Mouse (Mus musculus) adipocyte (in vitro differentiated cells): ENCODE results near the gene Gm3880.
"Not testable (repeated sequence)": the region's sequence is repeated elsewhere in the genome, so short reads cannot be mapped to it uniquely, and the experiment has no call there.

Source experiments
- DNase-seq: peaks from one replicate; pipeline ENCODE4 v3.0.0-alpha.2; 2016; ENCODE audit warnings: low spot score

The Gm3880 gene

DNA sequence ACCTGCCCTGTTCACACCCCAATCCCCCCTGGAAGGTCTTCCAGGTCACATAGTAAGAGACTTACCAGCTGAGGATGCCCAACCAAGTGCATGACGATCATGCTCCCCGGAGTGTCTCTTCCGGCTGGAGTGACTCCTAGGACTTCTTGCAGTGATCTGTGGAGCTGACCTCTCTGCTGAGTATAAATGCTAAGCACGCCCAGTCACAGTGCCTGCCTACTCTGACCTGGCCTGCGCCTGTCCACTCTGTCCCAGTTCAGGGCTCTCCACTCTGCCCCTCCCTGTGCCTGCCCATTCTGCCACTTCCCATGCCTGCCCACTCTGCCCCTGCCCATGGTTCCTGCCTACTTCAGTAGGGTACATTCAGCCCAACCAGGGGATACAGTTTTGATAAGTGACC lies at the start of gene Gm3880:
Gene Gm3880 (minus strand): TSS at position 101 of the 400 bp plus-strand sequence.
- not testable (repeated sequence) for DNase-seq

DNA sequence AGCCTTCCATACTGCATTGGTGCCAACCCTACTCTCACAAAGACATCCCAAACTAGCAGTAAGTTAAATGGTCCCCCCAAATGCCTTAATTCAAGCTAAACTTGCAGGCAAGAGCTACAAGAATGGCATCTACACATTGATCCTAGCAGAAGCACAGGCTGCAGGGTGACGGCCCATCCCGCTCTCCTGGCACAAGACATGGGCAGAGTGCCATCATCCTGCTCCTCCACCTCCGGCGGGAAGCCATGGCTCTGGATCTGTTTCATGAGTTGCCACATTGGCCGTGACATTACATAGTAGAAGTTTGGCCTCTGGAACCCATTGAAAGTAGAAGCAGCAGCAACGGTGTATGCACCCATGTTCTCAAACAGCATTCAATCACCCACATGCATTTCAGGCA lies 37.5 kb upstream of the Gm3880 start:
- not testable (repeated sequence) for DNase-seq

DNA sequence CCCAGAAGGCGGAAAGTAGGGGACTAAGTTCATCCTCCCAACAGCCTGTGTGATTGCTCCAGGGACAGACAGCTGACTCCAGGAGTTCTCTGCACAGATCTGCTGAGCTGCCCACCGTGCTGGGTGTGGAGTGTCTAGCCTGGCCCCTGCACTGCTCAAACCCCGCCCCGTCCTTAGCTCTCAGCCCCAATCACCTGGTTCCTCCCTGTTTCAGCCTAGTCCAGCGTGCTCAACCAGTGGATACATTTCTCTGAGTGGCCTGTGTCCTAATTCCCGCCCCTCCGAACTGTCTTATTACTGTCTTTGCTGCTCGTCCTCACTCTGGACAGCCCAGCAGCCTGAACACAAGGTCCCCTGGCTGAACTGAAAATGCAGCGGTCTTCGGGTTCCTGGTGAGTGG lies 20.8 kb upstream of the Gm3880 start, which contains the start of the genes Gm9112 and Dmrtc1b:
Gene Gm9112 (minus strand): TSS at position 101 of the 400 bp plus-strand sequence.
Gene Dmrtc1b (plus strand): TSS at position 331 of the 400 bp plus-strand sequence.
- DNase-seq, result not testable (repeated sequence)

DNA sequence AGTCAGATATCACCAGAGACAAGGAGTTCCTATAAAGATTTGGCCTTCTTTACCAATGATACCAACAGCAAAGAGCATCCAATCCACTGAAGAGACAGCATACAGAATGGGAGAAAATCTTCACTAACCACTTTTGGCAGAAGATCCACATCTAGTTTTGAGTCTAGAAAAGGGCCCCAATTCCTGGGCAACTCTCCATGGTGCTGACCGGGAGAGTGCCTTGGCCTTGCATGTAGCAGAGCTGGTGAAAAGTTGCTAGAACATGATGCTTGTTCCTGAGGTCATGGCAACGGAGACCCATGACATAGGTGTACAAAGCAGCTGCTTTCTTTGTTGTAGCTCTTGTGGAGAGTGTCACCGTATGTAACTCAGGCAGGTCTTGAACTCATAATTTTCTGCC lies 13.9 kb upstream of the Gm3880 start:
- DNase-seq, result peak; percentile 7

DNA sequence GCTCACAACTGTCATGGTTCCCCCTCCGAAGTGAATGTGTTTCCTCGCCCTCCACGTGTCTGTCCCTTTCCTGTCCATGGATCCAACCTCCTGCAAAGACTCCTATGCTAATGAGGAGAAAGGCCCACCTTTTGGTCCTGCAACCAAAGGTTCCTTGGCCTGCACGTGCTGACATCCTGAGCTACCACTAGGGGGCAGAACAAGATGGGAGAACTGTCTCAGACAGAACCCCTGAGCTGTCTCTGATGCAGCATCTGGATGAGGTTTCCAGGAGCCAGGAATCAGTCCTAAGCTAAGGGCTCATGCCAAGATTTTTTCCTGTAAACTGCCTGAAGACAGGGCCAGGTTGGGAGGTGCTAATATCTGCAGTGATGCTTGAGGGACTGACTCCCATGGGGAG lies 2.5 kb upstream of the Gm3880 start:
- peak; percentile 20 for DNase-seq

DNA sequence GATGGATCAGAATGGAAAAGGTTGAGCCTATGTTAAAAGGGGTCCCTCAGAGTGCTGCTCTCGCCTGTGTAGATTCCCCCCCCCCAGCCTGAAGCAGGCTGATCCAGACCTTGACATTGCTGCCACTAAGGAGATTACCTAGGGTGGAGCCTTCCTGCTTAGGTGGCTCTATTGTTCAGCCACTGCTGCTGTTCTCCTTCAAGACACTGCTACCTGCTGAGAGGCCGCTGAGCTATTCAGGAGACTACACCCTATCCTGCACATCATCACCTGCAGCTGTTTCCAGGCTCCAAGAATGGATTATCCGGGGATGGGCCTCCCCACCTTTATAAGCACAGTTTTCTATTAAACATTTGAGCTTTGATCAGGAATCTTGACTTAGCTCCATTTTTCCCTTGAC lies 2.1 kb downstream of the Gm3880 start:
- not testable (repeated sequence) for DNase-seq

DNA sequence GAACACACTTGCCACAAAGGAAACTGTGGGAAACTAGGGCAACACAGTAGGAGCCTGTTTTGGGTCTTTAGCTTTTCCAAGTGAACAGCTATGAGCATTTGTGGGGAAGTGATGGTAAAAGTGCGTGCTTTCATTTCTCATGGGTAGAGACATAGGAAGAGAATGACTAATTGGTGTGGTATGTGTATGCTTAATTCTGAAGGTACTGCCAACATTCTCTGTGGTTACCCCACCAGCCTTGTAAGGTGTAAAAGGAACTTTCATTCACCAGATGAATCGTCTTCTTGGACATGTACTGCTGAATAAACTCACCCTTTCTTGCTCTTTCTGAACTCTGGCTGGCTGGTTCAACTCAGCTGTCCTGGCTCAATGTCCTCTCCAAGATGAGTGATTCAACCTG lies 20.1 kb downstream of the Gm3880 start:
- no peak for DNase-seq

DNA sequence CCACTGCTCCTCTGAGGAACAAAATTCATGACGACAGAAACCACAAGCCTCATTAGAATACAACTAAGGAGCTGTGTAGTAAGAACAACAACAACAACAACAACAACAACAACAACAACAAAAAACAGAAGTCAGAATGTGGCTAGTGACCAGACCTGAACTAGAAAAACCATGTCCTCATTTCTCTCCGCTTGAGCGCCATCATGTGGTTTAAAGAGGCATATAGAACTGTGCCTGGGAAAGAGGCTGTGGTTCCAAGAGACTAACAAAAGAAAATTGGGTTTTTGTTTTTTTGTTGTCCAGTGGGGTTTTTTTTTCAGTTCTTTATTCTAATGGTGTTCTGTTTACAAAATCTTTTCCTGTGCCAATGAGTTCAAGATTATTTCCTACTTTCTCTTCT lies 26.1 kb downstream of the Gm3880 start:
- peak; percentile 61 for DNase-seq

DNA sequence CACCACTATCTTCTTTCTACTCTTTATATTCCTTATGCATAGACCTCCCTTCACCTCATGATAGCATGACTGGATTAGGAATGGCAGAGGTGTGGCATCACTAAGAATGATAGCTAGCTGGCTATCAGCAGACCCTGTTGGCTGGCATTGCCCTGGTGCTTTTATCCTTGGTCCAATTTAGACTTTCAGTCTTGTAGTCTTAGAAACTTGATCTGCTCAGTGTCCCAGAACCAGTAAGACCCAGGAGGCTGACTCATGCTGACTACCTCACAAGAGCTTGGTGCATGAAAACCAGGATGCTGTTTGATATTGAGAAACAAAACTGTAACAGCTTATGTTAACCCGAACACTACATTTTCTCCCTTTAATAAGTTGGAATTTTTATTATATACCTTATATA lies 41.1 kb downstream of the Gm3880 start:
- no peak for DNase-seq

DNA sequence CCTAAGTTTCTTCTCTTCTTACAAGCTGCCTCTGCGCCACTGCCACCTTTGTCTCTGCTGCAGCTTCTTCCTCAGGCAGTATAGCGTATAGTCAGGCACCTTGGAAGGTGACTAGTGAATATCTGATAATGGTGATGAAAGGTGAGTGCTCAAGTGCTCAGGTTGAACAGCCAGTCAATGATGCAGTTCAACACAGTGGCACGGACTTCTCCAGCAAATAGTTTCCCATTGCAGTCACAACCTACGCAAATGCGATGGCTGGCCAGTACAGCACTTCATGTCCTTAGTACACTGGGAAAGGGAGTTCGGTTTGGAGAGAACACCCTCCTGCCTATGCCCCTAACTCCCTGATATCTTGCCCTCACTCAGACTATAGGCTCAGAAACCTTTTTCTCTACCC lies 41.6 kb downstream of the Gm3880 start:
- DNase-seq, result no peak

DNA sequence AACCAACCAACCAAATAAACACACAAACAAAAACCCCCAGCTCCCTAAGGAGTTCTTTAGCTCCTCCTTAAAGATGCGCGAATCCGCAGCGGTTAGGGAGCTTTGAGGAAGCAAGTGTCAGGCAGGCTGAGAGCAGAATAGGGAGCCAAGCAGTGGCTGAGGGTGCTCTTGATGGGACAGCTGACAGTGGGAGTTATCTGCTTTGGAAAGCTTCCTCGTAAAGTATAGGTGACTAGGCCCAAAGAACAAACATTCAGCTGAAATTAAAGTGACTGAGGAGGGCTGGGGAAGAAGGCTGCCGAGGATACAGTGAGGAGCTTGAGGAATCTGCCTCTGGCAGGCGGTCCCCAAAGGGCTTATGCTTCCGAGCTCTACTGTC lies 42.2 kb downstream of the Gm3880 start:
- no peak for DNase-seq

DNA sequence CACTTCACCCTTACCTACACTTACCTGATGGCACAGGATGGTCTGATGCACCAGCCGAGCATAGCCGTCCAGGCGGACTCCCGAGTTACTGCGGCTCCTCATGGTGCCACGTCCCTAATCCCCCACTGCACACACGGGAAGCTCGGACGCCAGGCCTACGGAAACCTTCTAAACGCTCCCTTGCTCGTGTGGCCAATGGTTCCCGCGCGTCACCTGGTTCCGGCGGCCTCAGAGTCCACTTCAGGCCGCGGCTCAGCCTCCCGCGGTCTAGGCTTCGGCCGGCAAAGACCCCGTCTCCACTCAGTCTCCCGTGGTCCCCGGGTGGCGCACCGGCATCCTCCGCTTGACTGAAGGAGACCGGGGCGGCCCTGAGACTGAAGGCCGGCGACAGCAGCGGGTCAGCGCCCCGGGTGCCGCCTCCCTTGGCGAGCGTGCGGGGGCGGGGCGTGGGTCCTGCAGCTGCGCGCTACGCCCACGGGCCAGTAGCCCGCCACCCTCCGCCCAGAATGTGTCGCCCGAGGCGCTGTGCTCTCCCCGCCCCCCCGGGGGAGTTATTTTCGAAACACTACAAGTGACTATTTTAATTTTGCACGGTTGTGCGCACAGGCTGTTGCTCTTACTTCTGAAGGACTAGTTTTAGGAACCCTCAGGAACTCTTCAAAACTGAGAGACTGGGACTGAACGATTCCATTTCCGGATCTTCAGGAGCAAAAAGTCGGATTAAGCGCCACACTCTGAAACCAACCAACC lies 42.8 kb downstream of the Gm3880 start, which contains the start of gene Phka1:
Gene Phka1 (minus strand): TSS at position 424 of the 750 bp plus-strand sequence.
- peak; percentile 83 for DNase-seq
